Mouse (Mus musculus) frontal cortex, postnatal 25 days (tissue): Measurements from ENCODE around the gene Tnpo3.

Experiments used
- DNase-seq, 2 experiments: peaks; one replicate each; pipeline ENCODE4 v3.0.0; 2022; ENCODE audit warnings: low spot score in 2 of 2

Gene Tnpo3

GRCm38 (mm10) chr6:29609111-29610019 is at the start of gene Tnpo3:
Gene Tnpo3, minus strand, starts transcription at chr6:29609887.
- DNase-seq: peak; percentile 80 to 88

GRCm38 (mm10) chr6:29658626-29659475 is 49.2 kb upstream of the Tnpo3 start:
- no peak for DNase-seq

GRCm38 (mm10) chr6:29653271-29653670 is 43.6 kb upstream of the Tnpo3 start:
- no peak for DNase-seq

- DNase-seq: no peak
Measured at GRCm38 (mm10) chr6:29650170-29650549, 40.5 kb upstream of the Tnpo3 start.

GRCm38 (mm10) chr6:29649494-29650169 is 39.9 kb upstream of the Tnpo3 start:
- peak; percentile 89 to 93 for DNase-seq

GRCm38 (mm10) chr6:29641816-29642215 is 32.1 kb upstream of the Tnpo3 start:
- DNase-seq: no peak

- no peak for DNase-seq
Measured at GRCm38 (mm10) chr6:29639580-29640419, 30.1 kb upstream of the Tnpo3 start.

GRCm38 (mm10) chr6:29638844-29639460 is 29.3 kb upstream of the Tnpo3 start:
- no peak for DNase-seq

GRCm38 (mm10) chr6:29637397-29638373 is 28.0 kb upstream of the Tnpo3 start:
- DNase-seq: no peak

GRCm38 (mm10) chr6:29636322-29637092 is 26.8 kb upstream of the Tnpo3 start:
- no peak for DNase-seq

- no peak for DNase-seq
Measured at GRCm38 (mm10) chr6:29634537-29634936, 24.9 kb upstream of the Tnpo3 start.

GRCm38 (mm10) chr6:29632552-29633292 is 23.0 kb upstream of the Tnpo3 start:
- DNase-seq: no peak

GRCm38 (mm10) chr6:29631751-29632551 is 22.3 kb upstream of the Tnpo3 start:
- no peak for DNase-seq

GRCm38 (mm10) chr6:29630216-29630615 is 20.5 kb upstream of the Tnpo3 start:
- no peak for DNase-seq

- DNase-seq: no peak
Measured at GRCm38 (mm10) chr6:29627756-29628155, 18.1 kb upstream of the Tnpo3 start.

- no peak for DNase-seq
Measured at GRCm38 (mm10) chr6:29623857-29624256, 14.2 kb upstream of the Tnpo3 start.

GRCm38 (mm10) chr6:29622273-29622672 is 12.6 kb upstream of the Tnpo3 start:
- DNase-seq: no peak
